ENCODE assay signal across 8 mouse cellular contexts in the genomic region with DNA sequence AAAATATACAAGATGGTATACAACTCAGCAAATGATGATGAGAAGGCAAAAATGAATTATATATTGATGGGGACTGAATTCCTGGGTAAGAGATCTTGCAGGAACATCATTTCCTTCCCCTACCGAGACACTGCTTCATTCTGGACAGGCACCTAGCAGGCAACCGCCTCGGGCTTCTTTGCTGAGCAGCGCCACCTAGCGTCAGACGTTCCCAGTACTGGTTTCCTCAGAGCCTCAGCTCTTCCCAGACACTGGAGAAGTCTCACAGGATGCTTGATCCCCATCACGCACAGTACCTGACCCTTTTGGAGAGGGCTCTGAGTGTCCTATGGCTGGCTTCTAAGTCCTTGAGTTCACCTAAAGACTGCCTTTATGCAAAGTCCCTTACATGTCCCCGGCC.
DNase-seq lines count a peak whose midpoint lies in the region; ATAC-seq and TF ChIP-seq lines count a peak whose summit lies in the region.

No protein-coding gene starts in this region.

- no peak overlapping the region for H3K9ac ChIP-seq in hindbrain, postnatal 0 days (replicated peaks; ENCODE audit: low read length)

- H3K36me3 ChIP-seq in hindbrain, postnatal 0 days (ENCODE audit: insufficient read depth, low read length): no peaks in the 10 kb centered on the region

- WGBS in hindbrain, postnatal 0 days: 15% methylated on average over 8 of the region's 8 CpGs

- H3K27me3 ChIP-seq in hindbrain, postnatal 0 days (ENCODE audit: insufficient read depth, low read length): no peaks in the 10 kb centered on the region

- H3K27ac ChIP-seq in hindbrain, postnatal 0 days: no peak overlapping the region

- H3K4me1 ChIP-seq in hindbrain, postnatal 0 days (ENCODE audit: insufficient read depth, low read length): no peaks in the 10 kb centered on the region

- peak; percentile 31 for DNase-seq in WW6 (ENCODE audit: low read depth, low spot score)
- peak; percentile 52 for DNase-seq in cerebellum, adult 9-10 months
- DNase-seq in frontal cortex, postnatal 14 days (ENCODE audit: low spot score in 2 of 2): peak; percentile 57 to 85
- DNase-seq in hindbrain, postnatal 0 days (ENCODE audit: low spot score): peak; percentile 91
- DNase-seq in layer of hippocampus, postnatal 25 days (ENCODE audit: extremely low spot score in 1 of 2, low spot score in 1 of 2): peak; percentile 81 to 99
- DNase-seq in right cerebral cortex, adult 18-20 months: peak; percentile 83
- peak; percentile 88 for DNase-seq in urinary bladder, postnatal 25 days (ENCODE audit: low spot score)

- peak; percentile 83 for ATAC-seq in hindbrain, postnatal 0 days
- ATAC-seq in megakaryocyte, adult 5-6 weeks (ENCODE audit: poor library complexity, severe bottlenecking): peak; percentile 91

- no peaks in the 10 kb centered on the region for H3K9me3 ChIP-seq in hindbrain, postnatal 0 days (ENCODE audit: low read length)

- no peak overlapping the region for H3K4me3 ChIP-seq in hindbrain, postnatal 0 days (ENCODE audit: low read length)

- H3K4me2 ChIP-seq in hindbrain, postnatal 0 days (ENCODE audit: low read depth, low read length): no peak overlapping the region

- peak; percentile 91 for TF ChIP-seq CTCF in hindbrain, postnatal 0 days (IDR thresholded peaks at IDR 0.05; ENCODE audit: low read depth)

Comparison
In these comparisons a context has a peak if more than half of its experiments do, and no peak if none do; other contexts are left out.
1. DNase-seq: peak in every context shown above with its lines; median percentile 91 in hindbrain, postnatal 0 days; 90 in layer of hippocampus, postnatal 25 days; 88 in urinary bladder, postnatal 25 days; 83 in right cerebral cortex, adult 18-20 months; 71 in frontal cortex, postnatal 14 days; 52 in cerebellum, adult 9-10 months; 31 in WW6.